Mouse (Mus musculus): Measurements from ENCODE around the gene Rtn1. TPM values are rescaled to one million over a fixed set of nuclear protein-coding genes. Genes with fewer than 3 reads are reported as not detected.

The Rtn1 gene
- polyA plus RNA-seq, 1 experiment: 4.5 TPM

GRCm38 (mm10) chr12:72325025-72325424, 83.8 kb downstream of the Rtn1 start:
- Histone ChIP-seq H3K36me3 (ENCODE audit: control insufficient read depth, insufficient read depth, low read length) (no peaks in the 10 kb centered on the region), H3K27me3 (ENCODE audit: control insufficient read depth, insufficient read depth, low read length) (no peaks in the 10 kb centered on the region), H3K4me1 (ENCODE audit: control insufficient read depth, insufficient read depth, insufficient read length) (no peaks in the 10 kb centered on the region), H3K4me3 (ENCODE audit: extremely low read depth, insufficient read depth, insufficient read length) (no peak overlapping the region), H3K27ac (ENCODE audit: insufficient read depth, low read length) (no peak overlapping the region)
- TF ChIP-seq POLR2A (IDR thresholded peaks at IDR 0.05; ENCODE audit: low read depth, low read length) (no peak), CTCF (IDR thresholded peaks at IDR 0.05; ENCODE audit: extremely low read depth, insufficient read depth, insufficient read length, insufficient replicate concordance) (no peak)
- WGBS: 80% methylated on average over 5 of the region's 5 CpGs
- no peak for DNase-seq (ENCODE audit: low read depth in 1 of 2, low spot score in 2 of 2)

- H3K27me3 ChIP-seq (ENCODE audit: control insufficient read depth, insufficient read depth, low read length): no peaks in the 10 kb centered on the region
- WGBS: 86% methylated on average over 10 of the region's 10 CpGs
These were observed 84.5 kb downstream of the Rtn1 start for GRCm38 (mm10) chr12:72324210-72324871.

GRCm38 (mm10) chr12:72323778-72324177, 85.1 kb downstream of the Rtn1 start:
- no peaks in the 10 kb centered on the region for H3K36me3 ChIP-seq (ENCODE audit: control insufficient read depth, insufficient read depth, low read length)
- no peak overlapping the region for H3K27ac ChIP-seq (ENCODE audit: insufficient read depth, low read length)
- DNase-seq (ENCODE audit: low read depth in 1 of 2, low spot score in 2 of 2): no peak
- no peak overlapping the region for H3K4me3 ChIP-seq (ENCODE audit: extremely low read depth, insufficient read depth, insufficient read length)
- H3K4me1 ChIP-seq (ENCODE audit: control insufficient read depth, insufficient read depth, insufficient read length): no peaks in the 10 kb centered on the region
- H3K27me3 ChIP-seq (ENCODE audit: control insufficient read depth, insufficient read depth, low read length): no peaks in the 10 kb centered on the region
- 84% methylated on average over 4 of the region's 4 CpGs for WGBS
- TF ChIP-seq POLR2A (IDR thresholded peaks at IDR 0.05; ENCODE audit: low read depth, low read length) (no peak), CTCF (IDR thresholded peaks at IDR 0.05; ENCODE audit: extremely low read depth, insufficient read depth, insufficient read length, insufficient replicate concordance) (no peak)

More at GRCm38 (mm10) chr12:72324210-72324871, 84.5 kb downstream of the Rtn1 start:
- no peak for TF ChIP-seq POLR2A (IDR thresholded peaks at IDR 0.05; ENCODE audit: low read depth, low read length)
- TF ChIP-seq CTCF (IDR thresholded peaks at IDR 0.05; ENCODE audit: extremely low read depth, insufficient read depth, insufficient read length, insufficient replicate concordance): no peak
- no peak for DNase-seq (ENCODE audit: low read depth in 1 of 2, low spot score in 2 of 2)
- Histone ChIP-seq H3K27ac (ENCODE audit: insufficient read depth, low read length) (no peak overlapping the region), H3K4me3 (ENCODE audit: extremely low read depth, insufficient read depth, insufficient read length) (no peak overlapping the region), H3K36me3 (ENCODE audit: control insufficient read depth, insufficient read depth, low read length) (no peaks in the 10 kb centered on the region), H3K4me1 (ENCODE audit: control insufficient read depth, insufficient read depth, insufficient read length) (no peaks in the 10 kb centered on the region)

DNA sequence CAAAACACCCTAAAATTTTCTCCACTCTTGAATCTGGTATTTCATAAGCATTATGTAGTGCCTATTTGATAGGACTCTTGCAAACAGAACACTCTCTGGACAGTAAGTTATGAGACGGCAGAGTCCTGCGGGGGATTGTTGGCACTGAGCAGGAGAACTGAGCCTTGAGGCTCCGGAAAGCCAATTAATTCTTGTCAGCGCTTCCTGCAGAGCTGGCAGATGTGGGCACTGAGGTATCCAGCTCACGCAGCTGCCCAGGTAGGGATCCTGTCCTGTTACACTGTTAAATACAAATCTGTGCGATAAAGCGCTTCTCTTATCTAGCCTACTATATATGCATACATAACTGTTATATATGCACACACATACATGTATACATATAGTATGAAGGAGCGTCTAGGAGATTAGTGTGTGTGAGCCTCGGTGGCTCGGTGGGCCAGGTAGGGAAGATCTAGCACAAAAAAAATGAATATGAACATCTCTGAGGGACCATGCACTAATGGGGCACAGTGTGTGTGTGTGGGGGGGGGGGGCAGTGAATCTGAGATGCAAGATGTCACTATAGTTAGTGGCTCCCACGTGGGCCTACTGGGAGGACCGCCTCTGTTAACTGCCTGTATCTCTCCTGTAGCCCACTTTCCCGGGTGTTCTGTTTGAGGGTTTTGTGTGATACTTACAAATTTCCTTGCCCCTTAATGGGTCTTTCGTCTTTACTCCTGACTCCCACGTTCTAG, 93.0 kb downstream of the Rtn1 start:
- Histone ChIP-seq H3K4me3 (ENCODE audit: extremely low read depth, insufficient read depth, insufficient read length) (no peak overlapping the region), H3K27ac (ENCODE audit: insufficient read depth, low read length) (no peak overlapping the region), H3K27me3 (ENCODE audit: control insufficient read depth, insufficient read depth, low read length) (no peaks in the 10 kb centered on the region), H3K4me1 (ENCODE audit: control insufficient read depth, insufficient read depth, insufficient read length) (no peaks in the 10 kb centered on the region), H3K36me3 (ENCODE audit: control insufficient read depth, insufficient read depth, low read length) (no peaks in the 10 kb centered on the region)
- TF ChIP-seq POLR2A (IDR thresholded peaks at IDR 0.05; ENCODE audit: low read depth, low read length): no peak
- WGBS: 88% methylated on average over 15 of the region's 15 CpGs
- DNase-seq (ENCODE audit: low read depth in 1 of 2, low spot score in 2 of 2): no peak

DNA sequence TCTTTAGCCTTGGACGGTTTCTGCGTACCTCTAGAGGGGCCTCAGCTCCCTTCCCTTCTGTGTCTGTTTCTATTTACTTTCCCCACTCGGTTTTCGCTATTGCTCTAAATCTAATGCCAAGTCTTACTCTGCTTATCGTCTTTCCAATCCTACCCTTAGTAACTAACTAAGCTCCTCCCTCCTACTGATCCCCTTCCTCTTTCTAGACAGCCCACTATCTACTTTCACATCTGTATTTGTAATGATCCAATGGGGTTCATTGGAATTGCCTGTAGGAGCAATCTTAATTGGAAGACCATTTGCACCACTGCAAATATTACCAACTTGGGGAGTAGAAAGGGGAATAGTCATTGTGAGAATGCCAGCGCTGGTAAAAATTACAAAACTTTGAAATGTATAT, 98.0 kb downstream of the Rtn1 start:
- no peaks in the 10 kb centered on the region for H3K27me3 ChIP-seq (ENCODE audit: control insufficient read depth, insufficient read depth, low read length)
- no peaks in the 10 kb centered on the region for H3K4me1 ChIP-seq (ENCODE audit: control insufficient read depth, insufficient read depth, insufficient read length)
- H3K4me3 ChIP-seq (ENCODE audit: extremely low read depth, insufficient read depth, insufficient read length): no peak overlapping the region
- H3K36me3 ChIP-seq (ENCODE audit: control insufficient read depth, insufficient read depth, low read length): no peaks in the 10 kb centered on the region
- TF ChIP-seq POLR2A (IDR thresholded peaks at IDR 0.05; ENCODE audit: low read depth, low read length) (no peak), CTCF (IDR thresholded peaks at IDR 0.05; ENCODE audit: extremely low read depth, insufficient read depth, insufficient read length, insufficient replicate concordance) (no peak)
- DNase-seq (ENCODE audit: low read depth in 1 of 2, low spot score in 2 of 2): no peak
- 78% methylated on average over 6 of the region's 6 CpGs for WGBS
- H3K27ac ChIP-seq (ENCODE audit: insufficient read depth, low read length): no peak overlapping the region

GRCm38 (mm10) chr12:72308506-72308905, 100.3 kb downstream of the Rtn1 start:
- no peak for TF ChIP-seq POLR2A (IDR thresholded peaks at IDR 0.05; ENCODE audit: low read depth, low read length)
- no peak for TF ChIP-seq CTCF (IDR thresholded peaks at IDR 0.05; ENCODE audit: extremely low read depth, insufficient read depth, insufficient read length, insufficient replicate concordance)
- no peak for DNase-seq (ENCODE audit: low read depth in 1 of 2, low spot score in 2 of 2)
- Histone ChIP-seq H3K27ac (ENCODE audit: insufficient read depth, low read length) (no peak overlapping the region), H3K4me1 (ENCODE audit: control insufficient read depth, insufficient read depth, insufficient read length) (no peaks in the 10 kb centered on the region), H3K27me3 (ENCODE audit: control insufficient read depth, insufficient read depth, low read length) (no peaks in the 10 kb centered on the region), H3K36me3 (ENCODE audit: control insufficient read depth, insufficient read depth, low read length) (no peaks in the 10 kb centered on the region), H3K4me3 (ENCODE audit: extremely low read depth, insufficient read depth, insufficient read length) (no peak overlapping the region)
- 86% methylated on average over 8 of the region's 8 CpGs for WGBS

GRCm38 (mm10) chr12:72306281-72306680, 102.6 kb downstream of the Rtn1 start:
- 95% methylated on average over 11 of the region's 11 CpGs for WGBS

More at GRCm38 (mm10) chr12:72306281-72306680, 102.6 kb downstream of the Rtn1 start:
- Histone ChIP-seq H3K27me3 (ENCODE audit: control insufficient read depth, insufficient read depth, low read length) (no peaks in the 10 kb centered on the region), H3K4me3 (ENCODE audit: extremely low read depth, insufficient read depth, insufficient read length) (no peak overlapping the region), H3K4me1 (ENCODE audit: control insufficient read depth, insufficient read depth, insufficient read length) (no peaks in the 10 kb centered on the region), H3K27ac (ENCODE audit: insufficient read depth, low read length) (no peak overlapping the region), H3K36me3 (ENCODE audit: control insufficient read depth, insufficient read depth, low read length) (no peaks in the 10 kb centered on the region)
- TF ChIP-seq CTCF (IDR thresholded peaks at IDR 0.05; ENCODE audit: extremely low read depth, insufficient read depth, insufficient read length, insufficient replicate concordance) (no peak), POLR2A (IDR thresholded peaks at IDR 0.05; ENCODE audit: low read depth, low read length) (no peak)
- DNase-seq (ENCODE audit: low read depth in 1 of 2, low spot score in 2 of 2): no peak

All from spleen, adult 2 months (tissue).